Mouse (Mus musculus) bone marrow macrophage, adult 2 months (primary cell): ENCODE measurements around the gene Nsg1.

Source experiments
- CTCF ChIP-seq: IDR thresholded peaks from 2 replicates; pipeline ENCODE4 v1.5.1; 2012; ENCODE audit warnings: low read depth, mild to moderate bottlenecking, low read length, moderate library complexity
- POLR2A ChIP-seq: IDR thresholded peaks from 2 replicates; pipeline ENCODE4 v1.6.1; 2012; ENCODE audit warnings: mild to moderate bottlenecking, low read depth, low read length, borderline replicate concordance

- TF ChIP-seq CTCF: no peak
- TF ChIP-seq POLR2A: no peak
Observed at GRCm38 (mm10) chr5:38090111-38090510, 69.6 kb downstream of the Nsg1 start.
